Mouse (Mus musculus): ENCODE data around the gene Abhd17c. TPM values are rescaled to one million over a fixed set of nuclear protein-coding genes. Genes with fewer than 3 reads are reported as not detected.
A peak's percentile ranks its signal among the peaks of the same experiment; 100 is the strongest.

Gene Abhd17c
- polyA plus RNA-seq, 1 experiment = 151 TPM

DNA sequence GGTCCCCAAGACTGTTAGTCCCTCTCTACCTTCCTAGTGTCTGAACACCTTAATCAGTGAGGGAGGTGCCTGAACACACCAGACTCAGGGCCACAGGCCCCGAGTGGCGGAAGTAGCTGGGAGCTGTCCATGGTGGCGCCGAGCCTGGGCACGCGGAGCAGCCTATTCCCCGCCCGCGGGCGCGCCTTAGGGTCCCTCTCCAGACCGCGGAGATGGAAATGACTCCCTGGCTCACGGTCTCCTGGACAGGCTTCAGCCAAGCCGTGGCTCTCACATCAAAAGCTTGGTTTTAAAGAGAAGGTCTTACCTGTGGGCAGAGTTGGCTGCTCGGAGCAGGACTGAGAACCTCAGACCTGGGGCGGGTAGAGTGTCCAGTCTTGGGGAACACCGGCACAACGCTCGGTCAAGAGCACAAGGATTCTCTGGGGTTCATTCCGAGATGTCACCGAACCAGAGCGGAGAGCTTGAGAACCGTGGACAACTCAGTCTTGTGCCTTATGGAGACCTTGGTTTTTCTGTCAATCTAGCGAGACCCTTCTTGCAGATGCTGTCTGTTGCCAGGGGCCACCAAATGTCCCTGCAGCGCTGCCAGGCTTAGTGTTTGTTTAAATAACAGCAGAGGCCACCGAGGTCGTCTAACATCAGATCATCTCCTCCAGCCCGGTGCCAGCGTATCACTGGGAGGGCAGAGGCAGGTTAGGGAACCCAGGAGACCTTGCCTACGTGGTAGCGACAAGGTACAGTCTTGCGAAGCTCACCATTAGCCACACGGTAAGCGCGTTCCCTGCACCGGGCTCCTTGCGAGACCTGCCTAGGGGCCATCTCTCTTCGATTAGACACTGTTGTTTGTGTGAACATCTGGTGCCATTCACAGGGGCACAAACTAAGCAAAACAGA is 66.4 kb downstream of the Abhd17c start:
- H3K4me3 ChIP-seq (ENCODE audit: insufficient read depth, low read depth, low read length) = no peak overlapping the region
- peak; percentile 54 for DNase-seq
- TF ChIP-seq CTCF (conservative IDR thresholded peaks at IDR 0.05; ENCODE audit: insufficient read depth, insufficient read length, low read depth, low read length) (no peak), POLR2A (IDR thresholded peaks at IDR 0.05; ENCODE audit: low read depth, low read length) (no peak)
- H3K36me3 ChIP-seq (ENCODE audit: control insufficient read depth, insufficient read depth, low read length) = no peaks in the 10 kb centered on the region
- 7% methylated on average over 39 of the region's 39 CpGs for WGBS
- H3K27ac ChIP-seq (ENCODE audit: insufficient read depth, low read depth, low read length) = no peak overlapping the region
- H3K4me1 ChIP-seq (ENCODE audit: control insufficient read depth, insufficient read depth, low read length) = no peaks in the 10 kb centered on the region
- H3K27me3 ChIP-seq (replicated peaks; ENCODE audit: control insufficient read depth, insufficient read depth, low read length) = no peaks in the 10 kb centered on the region

DNA sequence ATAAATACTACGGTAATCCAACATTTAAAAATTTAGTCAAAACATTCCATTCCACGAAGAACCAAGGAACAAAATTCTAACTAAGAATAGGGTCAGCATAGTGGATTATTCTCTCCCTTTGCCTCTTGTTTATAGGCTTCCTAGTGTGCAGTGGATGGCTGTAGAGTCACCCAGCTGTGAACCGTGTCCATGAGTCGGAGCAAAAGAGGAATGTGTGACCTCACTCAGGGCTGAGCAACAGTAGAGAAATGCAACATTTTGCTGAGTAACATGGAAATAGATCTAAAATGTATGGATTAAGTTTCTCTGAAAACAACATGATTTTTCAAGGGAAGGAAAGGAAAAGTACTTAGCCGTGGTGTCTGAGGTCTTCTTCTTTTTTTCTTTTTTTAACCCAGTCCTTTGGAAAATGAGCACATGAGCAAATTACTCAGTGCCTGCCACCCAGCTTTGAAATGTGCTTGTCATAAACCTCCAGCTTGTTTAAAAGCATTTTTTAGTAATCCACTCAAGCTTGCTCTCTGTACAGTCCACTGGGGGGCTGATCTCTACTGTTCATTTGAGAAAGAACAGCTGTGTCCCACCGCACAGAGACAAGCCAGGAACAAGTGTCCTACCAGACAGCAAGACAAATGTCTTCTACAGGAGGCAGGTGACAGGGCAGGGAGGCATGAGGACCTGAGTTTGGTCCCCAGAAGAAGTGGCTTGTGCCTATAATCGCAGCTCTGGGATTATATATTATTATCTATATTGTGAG is 74.3 kb downstream of the Abhd17c start:
- DNase-seq = no peak
- 44% methylated on average over 7 of the region's 7 CpGs for WGBS
- TF ChIP-seq POLR2A (IDR thresholded peaks at IDR 0.05; ENCODE audit: low read depth, low read length) = no peak
- TF ChIP-seq CTCF (conservative IDR thresholded peaks at IDR 0.05; ENCODE audit: insufficient read depth, insufficient read length, low read depth, low read length) = no peak
- H3K4me1 ChIP-seq (ENCODE audit: control insufficient read depth, insufficient read depth, low read length) = no peaks in the 10 kb centered on the region
- H3K36me3 ChIP-seq (ENCODE audit: control insufficient read depth, insufficient read depth, low read length) = no peaks in the 10 kb centered on the region
- H3K4me3 ChIP-seq (ENCODE audit: insufficient read depth, low read depth, low read length) = no peak overlapping the region
- H3K27ac ChIP-seq (ENCODE audit: insufficient read depth, low read depth, low read length) = no peak overlapping the region
- no peaks in the 10 kb centered on the region for H3K27me3 ChIP-seq (replicated peaks; ENCODE audit: control insufficient read depth, insufficient read depth, low read length)

DNA sequence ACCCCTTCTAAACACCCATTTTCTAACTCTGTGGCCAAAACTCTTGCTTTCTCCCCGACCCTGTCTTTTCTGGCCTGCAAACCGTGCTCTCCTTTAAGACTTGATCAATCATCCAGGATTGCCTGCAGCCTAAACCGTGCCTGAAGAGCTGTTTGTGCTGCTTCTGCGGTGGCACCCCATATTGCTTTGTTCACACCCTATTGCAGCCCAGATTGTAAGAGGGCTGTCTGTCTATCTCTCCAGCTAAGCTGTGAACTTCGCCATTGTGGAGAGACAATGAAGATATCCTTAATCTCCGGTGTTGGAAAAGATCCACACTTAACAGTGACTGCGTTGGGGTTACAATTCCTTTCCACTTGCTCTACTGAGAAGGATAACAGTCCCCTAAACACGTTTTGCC is 77.4 kb downstream of the Abhd17c start:
- no peak for DNase-seq
- TF ChIP-seq POLR2A (IDR thresholded peaks at IDR 0.05; ENCODE audit: low read depth, low read length) = no peak
- TF ChIP-seq CTCF (conservative IDR thresholded peaks at IDR 0.05; ENCODE audit: insufficient read depth, insufficient read length, low read depth, low read length) = no peak
- Histone ChIP-seq H3K27ac (ENCODE audit: insufficient read depth, low read depth, low read length) (no peak overlapping the region), H3K4me1 (ENCODE audit: control insufficient read depth, insufficient read depth, low read length) (no peaks in the 10 kb centered on the region), H3K4me3 (ENCODE audit: insufficient read depth, low read depth, low read length) (no peak overlapping the region), H3K36me3 (ENCODE audit: control insufficient read depth, insufficient read depth, low read length) (no peaks in the 10 kb centered on the region), H3K27me3 (replicated peaks; ENCODE audit: control insufficient read depth, insufficient read depth, low read length) (no peaks in the 10 kb centered on the region)
- 63% methylated on average over 8 of the region's 8 CpGs for WGBS

DNA sequence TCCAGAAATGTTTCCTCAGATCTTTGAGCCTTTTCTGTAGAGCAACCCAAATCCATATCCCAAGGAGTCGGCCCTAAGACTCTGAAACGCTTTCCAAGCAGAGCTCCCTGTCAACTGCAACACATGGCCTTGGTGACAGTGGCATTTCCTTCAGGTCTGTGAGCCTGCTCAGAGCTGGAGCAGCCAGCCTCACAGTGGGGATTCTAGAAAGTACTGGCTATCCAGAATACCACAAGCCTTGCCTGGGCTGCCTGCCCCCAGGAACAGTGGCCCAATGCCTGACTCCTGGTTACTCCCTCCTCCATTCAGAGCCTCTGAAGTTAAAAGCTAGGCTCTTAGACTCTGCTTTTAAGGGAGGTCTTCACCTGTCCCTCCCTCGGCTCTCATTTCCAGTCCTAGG is 77.8 kb downstream of the Abhd17c start:
- Histone ChIP-seq H3K4me1 (ENCODE audit: control insufficient read depth, insufficient read depth, low read length) (no peaks in the 10 kb centered on the region), H3K27me3 (replicated peaks; ENCODE audit: control insufficient read depth, insufficient read depth, low read length) (no peaks in the 10 kb centered on the region), H3K36me3 (ENCODE audit: control insufficient read depth, insufficient read depth, low read length) (no peaks in the 10 kb centered on the region), H3K4me3 (ENCODE audit: insufficient read depth, low read depth, low read length) (no peak overlapping the region), H3K27ac (ENCODE audit: insufficient read depth, low read depth, low read length) (no peak overlapping the region)
- 80% methylated on average over 3 of the region's 3 CpGs for WGBS
- TF ChIP-seq CTCF (conservative IDR thresholded peaks at IDR 0.05; ENCODE audit: insufficient read depth, insufficient read length, low read depth, low read length) (no peak), POLR2A (IDR thresholded peaks at IDR 0.05; ENCODE audit: low read depth, low read length) (no peak)
- no peak for DNase-seq

DNA sequence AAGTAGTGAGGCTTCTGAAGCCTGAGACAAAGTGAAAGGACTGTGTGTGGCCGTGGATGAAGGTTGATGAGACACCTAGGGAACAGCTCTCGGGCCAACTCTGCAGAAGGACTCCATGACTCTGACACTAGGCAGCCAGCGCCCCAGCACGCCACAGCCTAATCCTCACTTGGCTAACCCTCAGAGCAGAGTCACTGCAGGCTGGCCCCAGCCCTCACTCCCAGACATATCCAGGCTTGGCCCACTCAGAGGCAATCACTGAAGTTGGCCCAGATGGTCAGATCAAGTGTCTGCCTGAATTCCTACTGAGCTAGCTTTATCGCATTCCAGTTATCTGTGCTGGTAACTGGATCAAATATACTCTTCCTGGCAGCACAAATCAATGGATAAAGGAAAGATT is 82.8 kb downstream of the Abhd17c start:
- no peaks in the 10 kb centered on the region for H3K27me3 ChIP-seq (replicated peaks; ENCODE audit: control insufficient read depth, insufficient read depth, low read length)
- no peak overlapping the region for H3K27ac ChIP-seq (ENCODE audit: insufficient read depth, low read depth, low read length)
- DNase-seq = no peak
- H3K4me1 ChIP-seq (ENCODE audit: control insufficient read depth, insufficient read depth, low read length) = no peaks in the 10 kb centered on the region
- H3K4me3 ChIP-seq (ENCODE audit: insufficient read depth, low read depth, low read length) = no peak overlapping the region
- no peak for TF ChIP-seq POLR2A (IDR thresholded peaks at IDR 0.05; ENCODE audit: low read depth, low read length)
- TF ChIP-seq CTCF (conservative IDR thresholded peaks at IDR 0.05; ENCODE audit: insufficient read depth, insufficient read length, low read depth, low read length) = no peak
- WGBS = 84% methylated on average over 5 of the region's 5 CpGs
- no peaks in the 10 kb centered on the region for H3K36me3 ChIP-seq (ENCODE audit: control insufficient read depth, insufficient read depth, low read length)

DNA sequence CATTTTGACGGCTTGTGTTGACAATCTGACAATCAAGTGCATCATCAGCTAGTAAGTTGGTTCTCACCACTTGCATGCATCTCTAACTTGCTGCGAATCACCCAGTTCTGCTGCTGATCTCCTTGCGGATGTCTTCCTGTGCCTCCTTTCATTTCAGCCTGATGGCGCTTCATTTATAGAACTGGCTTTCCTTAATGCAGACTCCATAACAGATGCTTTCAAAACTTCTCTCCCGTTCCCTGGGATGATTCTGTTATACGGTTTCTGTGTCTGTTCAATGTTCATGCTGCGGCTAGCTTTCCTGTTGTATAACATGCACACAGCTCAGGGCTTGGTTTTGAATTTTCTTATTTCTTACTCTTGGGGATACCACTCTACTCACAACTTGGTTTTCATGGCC is 91.9 kb downstream of the Abhd17c start:
- DNase-seq = no peak
- H3K4me3 ChIP-seq (ENCODE audit: insufficient read depth, low read depth, low read length) = no peak overlapping the region
- no peak overlapping the region for H3K27ac ChIP-seq (ENCODE audit: insufficient read depth, low read depth, low read length)
- no peaks in the 10 kb centered on the region; the same call in 1 of the 2 replicates for H3K4me1 ChIP-seq (ENCODE audit: control insufficient read depth, insufficient read depth, low read length)
- WGBS = 96% methylated on average over 7 of the region's 7 CpGs
- H3K27me3 ChIP-seq (replicated peaks; ENCODE audit: control insufficient read depth, insufficient read depth, low read length) = no peaks in the 10 kb centered on the region
- TF ChIP-seq POLR2A (IDR thresholded peaks at IDR 0.05; ENCODE audit: low read depth, low read length) (no peak), CTCF (conservative IDR thresholded peaks at IDR 0.05; ENCODE audit: insufficient read depth, insufficient read length, low read depth, low read length) (no peak)
- no peaks in the 10 kb centered on the region for H3K36me3 ChIP-seq (ENCODE audit: control insufficient read depth, insufficient read depth, low read length)

Other genes starting within 250 kb of the Abhd17c start
- 0.08 and 0.10 TPM in 2 replicates for gene Cemip, start 65.4 kb downstream of the Abhd17c start, polyA plus RNA-seq (2012; rRNA removed)